Mouse (Mus musculus) spleen, adult 2 months (tissue): Measurements from ENCODE around the gene Unc5b.

Source experiments
- CTCF ChIP-seq: fragments of 200-500 bp; IDR thresholded peaks from 2 replicates; pipeline ENCODE4 v1.5.1; 2011; ENCODE audit warnings: mild to moderate bottlenecking, inconsistent platforms; ENCODE audit not compliant: insufficient read depth, insufficient read length, insufficient replicate concordance; ENCODE audit errors: extremely low read depth
- POLR2A ChIP-seq: fragments of 200-500 bp; IDR thresholded peaks from 2 replicates; pipeline ENCODE4 v1.6.1; 2011; ENCODE audit warnings: low read depth, low read length, inconsistent platforms

DNA sequence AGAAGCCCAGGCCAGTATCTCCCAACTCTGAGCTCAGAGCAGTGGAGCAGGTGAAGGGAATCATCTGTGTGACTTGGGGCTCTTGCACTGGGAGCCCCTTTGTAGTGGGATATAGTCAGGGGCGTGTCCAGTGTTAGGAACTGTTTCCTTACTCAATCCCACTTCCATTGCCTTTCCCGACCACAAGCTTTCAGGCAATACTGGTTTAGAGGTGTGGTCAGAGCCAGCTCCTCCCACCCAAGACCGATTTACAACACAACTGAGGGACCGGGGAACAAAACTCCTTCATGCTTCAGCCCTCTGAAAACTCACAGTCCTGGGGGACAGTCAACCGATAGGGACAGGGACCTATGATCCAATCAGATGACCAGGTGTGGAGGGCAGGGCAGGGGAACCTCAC is 110.9 kb downstream of the Unc5b start:
- TF ChIP-seq CTCF = no peak
- TF ChIP-seq POLR2A = no peak
